Mouse (Mus musculus): Measurements from ENCODE around the gene Pacrg.

- TF ChIP-seq CTCF (IDR thresholded peaks at IDR 0.05; ENCODE audit: control insufficient read depth, insufficient read depth, insufficient read length): no peak
- no peak for TF ChIP-seq FOSL1 (IDR thresholded peaks at IDR 0.05; ENCODE audit: insufficient read depth, low read length, poor library complexity, severe bottlenecking)
- TF ChIP-seq MAX (IDR thresholded peaks at IDR 0.05): no peak
- no peak for TF ChIP-seq USF1 (IDR thresholded peaks at IDR 0.05; ENCODE audit: low read depth)
Observed at GRCm38 (mm10) chr17:10588922-10589400, 251.2 kb downstream of the Pacrg start.
